Mouse (Mus musculus) frontal cortex, postnatal 14 days (tissue): ENCODE results near the gene Pde4b.

Experiments
- DNase-seq, 2 experiments: peaks; one replicate each; pipeline ENCODE4 v3.0.0; 2022; ENCODE audit warnings: low spot score in 2 of 2

Gene Pde4b

GRCm38 (mm10) chr4:102177258-102177657, 89.9 kb downstream of the Pde4b start:
- DNase-seq = no peak

GRCm38 (mm10) chr4:102186888-102187287, 99.5 kb downstream of the Pde4b start:
- no peak for DNase-seq

- DNase-seq = no peak
Observed at GRCm38 (mm10) chr4:102197707-102198106, 110.4 kb downstream of the Pde4b start.

GRCm38 (mm10) chr4:102209773-102210172, 122.4 kb downstream of the Pde4b start:
- no peak for DNase-seq

- no peak for DNase-seq
Observed at GRCm38 (mm10) chr4:102226700-102227099, 139.4 kb downstream of the Pde4b start.

- DNase-seq = peak in 1 of 2 experiments; percentile 46
Observed at GRCm38 (mm10) chr4:102228953-102229586, 141.7 kb downstream of the Pde4b start.

GRCm38 (mm10) chr4:102230898-102231297, 143.6 kb downstream of the Pde4b start:
- DNase-seq = no peak

GRCm38 (mm10) chr4:102233633-102234032, 146.3 kb downstream of the Pde4b start:
- no peak for DNase-seq

- no peak for DNase-seq
Observed at GRCm38 (mm10) chr4:102235151-102235550, 147.8 kb downstream of the Pde4b start.

GRCm38 (mm10) chr4:102239102-102239501, 151.8 kb downstream of the Pde4b start:
- DNase-seq = no peak

- DNase-seq = peak; percentile 29 to 30
Observed at GRCm38 (mm10) chr4:102239657-102240390, 152.5 kb downstream of the Pde4b start.

- DNase-seq = no peak
Observed at GRCm38 (mm10) chr4:102240754-102241427, 153.5 kb downstream of the Pde4b start.

GRCm38 (mm10) chr4:102253994-102254393, 166.7 kb downstream of the Pde4b start:
- DNase-seq = no peak

- peak; percentile 43 to 50 for DNase-seq
Observed at GRCm38 (mm10) chr4:102254466-102255294, 167.3 kb downstream of the Pde4b start.

GRCm38 (mm10) chr4:102255295-102255670, 167.9 kb downstream of the Pde4b start:
- no peak for DNase-seq

- no peak for DNase-seq
Observed at GRCm38 (mm10) chr4:102256170-102256960, 169.0 kb downstream of the Pde4b start.

- no peak for DNase-seq
Observed at GRCm38 (mm10) chr4:102260216-102260615, 172.9 kb downstream of the Pde4b start.

GRCm38 (mm10) chr4:102272313-102272712, 185.0 kb downstream of the Pde4b start:
- DNase-seq = no peak

- no peak for DNase-seq
Observed at GRCm38 (mm10) chr4:102272749-102273148, 185.4 kb downstream of the Pde4b start.

GRCm38 (mm10) chr4:102275716-102276115, 188.4 kb downstream of the Pde4b start:
- peak in 1 of 2 experiments; percentile 10 for DNase-seq

GRCm38 (mm10) chr4:102278958-102279357, 191.6 kb downstream of the Pde4b start:
- no peak for DNase-seq
